Mouse (Mus musculus): ENCODE measurements at regions not wholly inside any gene's neighbourhood (a gene's known extent, or its start where the extent isn't known, plus 50 kb on each side); places are given as distances from the start of the nearest gene placed in this dataset.
"Not testable (repeated sequence)": the region's sequence is repeated elsewhere in the genome, so short reads cannot be mapped to it uniquely, and the experiment has no call there.

DNA sequence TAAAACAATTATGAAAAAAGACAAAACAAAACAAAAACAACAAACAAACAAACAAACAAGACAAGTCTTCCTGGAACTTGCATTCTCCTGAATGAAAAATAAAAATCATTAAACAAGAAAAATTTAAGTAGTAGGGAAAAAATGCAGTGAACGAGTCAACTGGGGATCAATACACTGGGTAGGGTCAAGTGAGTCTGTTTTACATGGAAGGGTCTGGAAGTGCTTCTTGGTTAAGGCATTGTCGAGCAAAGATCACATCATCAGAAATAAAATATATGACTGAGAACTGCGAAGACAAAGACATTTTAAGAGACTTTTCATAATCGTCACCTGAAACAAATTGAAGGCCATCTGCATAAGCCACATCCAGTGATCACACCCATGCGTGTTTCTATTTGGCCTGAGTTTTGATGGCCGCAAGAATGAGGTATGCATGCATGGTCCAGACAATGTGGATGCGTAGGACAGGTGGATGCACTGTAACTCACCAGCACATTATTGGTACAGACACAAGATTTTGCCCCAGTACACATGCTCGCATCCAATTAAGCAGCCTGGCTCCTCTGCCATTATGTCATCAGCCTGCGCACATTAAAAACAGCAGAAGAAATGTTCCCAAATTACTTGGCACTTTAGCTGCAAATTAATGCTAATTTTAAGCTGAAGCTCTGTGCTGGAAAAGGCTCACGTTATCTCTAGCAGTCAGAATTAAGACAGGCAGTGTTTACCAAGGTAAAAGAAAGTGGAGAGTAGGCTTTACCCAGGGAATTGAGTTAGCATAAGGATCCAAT lies 475.3 kb downstream of the Lmo7 start:
- WGBS = 84% methylated on average over 10 of the region's 10 CpGs
- DNase-seq = no peak
- Histone ChIP-seq H3K4me1 (ENCODE audit: control insufficient read depth, insufficient read depth, low read length) (no peaks in the 10 kb centered on the region), H3K4me3 (replicated peaks; ENCODE audit: extremely low read depth, low read depth, low read length) (no peak overlapping the region)
- TF ChIP-seq POLR2A (IDR thresholded peaks at IDR 0.05; ENCODE audit: borderline replicate concordance, extremely low read depth, low read depth, low read length) = no peak
- no peak for TF ChIP-seq CTCF (IDR thresholded peaks at IDR 0.05; ENCODE audit: insufficient read depth, low read length)

DNA sequence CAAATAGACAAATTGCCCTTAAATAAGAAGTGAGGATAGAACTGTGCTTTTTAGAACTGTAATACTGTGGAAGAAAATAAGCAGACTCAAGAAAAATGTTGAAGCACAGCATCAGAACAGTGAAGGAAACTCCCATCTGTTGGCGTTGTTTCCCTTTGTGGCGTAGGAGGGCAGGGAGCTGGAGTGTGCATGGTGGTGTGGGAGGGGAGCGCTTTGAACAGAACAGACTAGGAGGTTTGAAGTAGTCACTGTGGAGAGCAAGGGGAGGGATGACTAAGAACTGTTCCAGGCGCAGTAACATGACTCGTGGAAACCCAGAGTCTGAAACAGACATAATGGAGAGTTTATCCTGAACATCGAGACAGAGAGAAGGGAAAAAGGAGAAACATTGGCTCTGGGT lies 469.7 kb downstream of the Lmo7 start:
- TF ChIP-seq POLR2A (IDR thresholded peaks at IDR 0.05; ENCODE audit: borderline replicate concordance, extremely low read depth, low read depth, low read length) (no peak), CTCF (IDR thresholded peaks at IDR 0.05; ENCODE audit: insufficient read depth, low read length) (no peak)
- WGBS = 85% methylated on average over 6 of the region's 6 CpGs

DNA sequence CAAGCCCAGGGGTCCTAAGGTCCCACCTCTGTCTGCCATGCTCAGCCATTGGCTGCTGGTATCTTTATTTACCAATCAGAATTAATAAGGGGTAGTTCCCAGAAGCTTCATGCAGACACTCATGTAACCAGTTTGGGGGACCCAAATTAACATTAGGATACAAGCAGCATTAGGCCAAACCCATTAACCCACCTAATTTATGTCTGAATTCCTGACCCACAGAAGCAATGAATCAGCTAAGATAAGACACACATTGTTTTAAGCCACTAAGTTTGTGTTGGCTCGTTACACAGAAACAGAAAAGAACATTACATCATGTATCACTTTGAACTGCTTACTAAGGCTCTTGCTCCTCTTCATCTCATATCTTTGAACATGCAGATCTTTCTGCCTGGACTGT lies 461.0 kb downstream of the Lmo7 start:
- Histone ChIP-seq H3K4me3 (replicated peaks; ENCODE audit: extremely low read depth, low read depth, low read length) (no peak overlapping the region), H3K4me1 (ENCODE audit: control insufficient read depth, insufficient read depth, low read length) (no peaks in the 10 kb centered on the region)
- WGBS = 45% methylated on average over 1 of the region's 1 CpGs
- TF ChIP-seq CTCF (IDR thresholded peaks at IDR 0.05; ENCODE audit: insufficient read depth, low read length) = no peak
- no peak for TF ChIP-seq POLR2A (IDR thresholded peaks at IDR 0.05; ENCODE audit: borderline replicate concordance, extremely low read depth, low read depth, low read length)
- no peak for DNase-seq

More for the DNA sequence above, 469.7 kb downstream of the Lmo7 start:
- Histone ChIP-seq H3K4me1 (ENCODE audit: control insufficient read depth, insufficient read depth, low read length) (no peaks in the 10 kb centered on the region), H3K4me3 (replicated peaks; ENCODE audit: extremely low read depth, low read depth, low read length) (no peak overlapping the region)
- no peak for DNase-seq

DNA sequence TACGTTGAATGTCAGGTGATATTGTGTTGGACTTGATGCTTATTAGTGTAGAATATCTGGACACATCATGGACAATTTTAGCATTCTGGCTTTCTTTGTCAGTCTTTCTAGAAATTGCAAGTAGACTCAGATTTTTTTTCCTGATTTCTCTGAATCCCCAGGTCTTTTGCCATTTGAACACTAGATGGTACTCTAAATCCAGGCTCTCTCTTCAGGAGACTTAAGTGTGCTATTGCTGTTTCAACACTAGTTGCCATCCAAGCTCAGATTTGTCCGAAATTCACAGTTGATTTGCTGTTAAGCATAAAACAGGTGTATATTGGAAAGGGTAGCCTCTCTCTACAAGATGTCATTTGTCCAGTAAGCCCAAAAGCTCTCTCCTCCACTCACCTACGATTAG lies 451.5 kb downstream of the Lmo7 start:
- H3K4me3 ChIP-seq (replicated peaks; ENCODE audit: extremely low read depth, low read depth, low read length) = no peak overlapping the region
- TF ChIP-seq POLR2A (IDR thresholded peaks at IDR 0.05; ENCODE audit: borderline replicate concordance, extremely low read depth, low read depth, low read length) (no peak), CTCF (IDR thresholded peaks at IDR 0.05; ENCODE audit: insufficient read depth, low read length) (no peak)
- 74% methylated on average over 3 of the region's 3 CpGs for WGBS
- DNase-seq = no peak
- no peaks in the 10 kb centered on the region for H3K4me1 ChIP-seq (ENCODE audit: control insufficient read depth, insufficient read depth, low read length)

DNA sequence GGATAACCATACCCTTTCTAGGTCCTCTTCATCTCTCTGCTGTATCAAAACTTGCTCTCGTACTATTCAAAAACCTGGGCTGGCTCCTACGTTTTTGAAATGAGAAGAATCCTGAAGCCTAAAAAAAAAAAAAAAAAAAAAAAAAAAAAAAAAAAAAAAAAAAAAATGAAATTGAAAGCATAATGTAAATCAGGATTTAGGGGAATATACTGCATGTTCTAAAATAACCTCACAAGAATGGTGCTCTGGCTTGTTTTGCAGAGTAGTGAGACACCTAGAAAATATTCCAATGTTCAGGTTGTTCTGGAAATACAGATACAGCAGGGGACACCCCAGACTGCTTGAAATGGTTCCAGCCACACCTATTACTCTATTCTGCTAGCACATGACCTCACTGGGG lies 442.0 kb downstream of the Lmo7 start:
- 83% methylated on average over 2 of the region's 2 CpGs for WGBS
- H3K4me3 ChIP-seq (replicated peaks; ENCODE audit: extremely low read depth, low read depth, low read length) = no peak overlapping the region
- TF ChIP-seq CTCF (IDR thresholded peaks at IDR 0.05; ENCODE audit: insufficient read depth, low read length) (no peak), POLR2A (IDR thresholded peaks at IDR 0.05; ENCODE audit: borderline replicate concordance, extremely low read depth, low read depth, low read length) (no peak)
- DNase-seq = no peak
- H3K4me1 ChIP-seq (ENCODE audit: control insufficient read depth, insufficient read depth, low read length) = no peaks in the 10 kb centered on the region

DNA sequence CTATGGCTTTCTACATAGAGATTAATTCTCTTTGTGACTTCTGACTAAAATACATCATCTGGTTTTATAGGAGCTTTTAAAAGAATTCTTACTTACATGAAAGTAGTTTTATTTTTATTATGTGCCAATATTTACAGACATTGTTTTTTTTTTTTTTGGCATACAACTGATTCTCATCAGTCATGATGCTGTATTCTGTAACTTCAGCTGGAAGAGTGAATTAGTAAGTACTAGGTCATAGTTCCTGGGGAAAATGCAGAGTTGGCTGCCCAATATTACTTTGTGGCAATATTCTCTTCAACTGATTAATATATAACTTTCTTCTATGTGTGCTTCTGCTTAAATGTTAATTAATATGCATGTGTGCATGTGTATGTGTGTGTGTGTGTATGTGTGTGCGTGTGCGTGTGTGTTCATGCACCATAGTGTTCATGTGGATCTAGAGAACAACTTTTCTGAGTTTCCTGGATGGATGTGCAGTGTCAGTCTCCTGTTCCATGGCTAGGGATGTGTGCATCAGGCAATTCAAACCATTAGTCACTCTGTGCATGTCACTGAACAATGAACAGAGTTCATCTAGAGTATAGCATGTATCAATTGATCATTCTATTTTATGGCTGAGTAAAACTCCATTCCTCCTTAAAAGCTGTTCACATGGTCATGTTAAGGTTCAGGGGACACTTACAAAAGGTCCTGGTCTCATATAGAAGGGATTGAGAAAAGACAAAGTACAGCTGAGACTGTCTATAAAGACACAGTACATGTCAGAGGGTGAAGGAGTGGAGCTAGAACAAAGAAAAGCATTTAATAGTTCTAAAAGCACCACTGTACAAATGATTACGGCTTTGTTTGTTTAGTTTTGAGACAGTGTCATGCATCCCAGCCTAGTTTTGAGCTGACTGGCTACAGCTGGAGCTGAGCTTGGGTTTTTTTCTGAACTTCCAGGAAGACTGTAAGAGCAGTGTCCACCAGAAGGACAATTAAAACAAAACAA lies 431.8 kb downstream of the Lmo7 start:
- TF ChIP-seq CTCF (IDR thresholded peaks at IDR 0.05; ENCODE audit: insufficient read depth, low read length) (no peak), POLR2A (IDR thresholded peaks at IDR 0.05; ENCODE audit: borderline replicate concordance, extremely low read depth, low read depth, low read length) (no peak)
- WGBS = 64% methylated on average over 3 of the region's 3 CpGs
- Histone ChIP-seq H3K4me1 (ENCODE audit: control insufficient read depth, insufficient read depth, low read length) (no peaks in the 10 kb centered on the region), H3K4me3 (replicated peaks; ENCODE audit: extremely low read depth, low read depth, low read length) (no peak overlapping the region)
- DNase-seq = no peak

DNA sequence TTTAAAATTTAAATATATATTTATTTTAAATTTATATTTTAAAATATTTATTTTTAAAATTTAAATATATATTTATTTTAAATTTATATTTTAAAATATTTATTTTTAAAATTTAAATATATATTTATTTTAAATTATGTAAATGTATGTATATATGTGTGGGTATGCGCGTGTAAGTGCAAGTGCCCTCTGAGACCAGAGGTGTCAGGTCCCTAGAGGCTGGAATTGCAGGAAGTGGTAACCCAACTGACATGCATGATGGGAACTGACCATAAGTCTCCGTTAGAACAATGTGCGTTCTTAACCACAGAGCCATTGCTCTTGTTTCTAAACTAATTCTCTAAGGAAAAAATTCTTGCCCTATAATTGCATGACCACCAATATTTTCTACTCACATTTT lies 420.7 kb downstream of the Lmo7 start:
- H3K4me3 ChIP-seq (replicated peaks; ENCODE audit: extremely low read depth, low read depth, low read length); DNase-seq; H3K4me1 ChIP-seq (ENCODE audit: control insufficient read depth, insufficient read depth, low read length): not testable (repeated sequence)
- 88% methylated on average over 4 of the region's 4 CpGs for WGBS

DNA sequence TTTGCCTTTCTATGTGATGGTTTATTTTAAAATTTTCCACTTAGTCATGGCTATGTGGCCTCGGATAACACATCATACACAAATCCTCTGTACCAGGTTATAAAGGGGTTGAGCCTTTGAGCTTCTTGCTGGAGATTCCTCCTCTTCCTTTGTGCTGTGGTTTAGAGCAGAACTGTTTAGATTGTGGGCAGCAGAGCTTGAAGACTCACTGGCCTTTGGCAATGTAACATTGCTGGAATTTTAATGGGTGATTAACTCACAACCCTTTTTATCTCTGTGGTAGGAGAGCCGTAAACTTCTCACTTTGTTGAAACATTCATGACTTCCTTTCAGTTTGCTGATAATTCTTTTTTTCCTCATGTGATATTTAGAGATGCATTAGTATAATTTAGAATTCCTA lies 413.0 kb downstream of the Lmo7 start:
- DNase-seq = no peak
- H3K4me1 ChIP-seq (ENCODE audit: control insufficient read depth, insufficient read depth, low read length) = no peaks in the 10 kb centered on the region
- H3K4me3 ChIP-seq (replicated peaks; ENCODE audit: extremely low read depth, low read depth, low read length) = no peak overlapping the region
- TF ChIP-seq POLR2A (IDR thresholded peaks at IDR 0.05; ENCODE audit: borderline replicate concordance, extremely low read depth, low read depth, low read length) = no peak
- no peak for TF ChIP-seq CTCF (IDR thresholded peaks at IDR 0.05; ENCODE audit: insufficient read depth, low read length)
- WGBS = 46% methylated on average over 2 of the region's 2 CpGs

DNA sequence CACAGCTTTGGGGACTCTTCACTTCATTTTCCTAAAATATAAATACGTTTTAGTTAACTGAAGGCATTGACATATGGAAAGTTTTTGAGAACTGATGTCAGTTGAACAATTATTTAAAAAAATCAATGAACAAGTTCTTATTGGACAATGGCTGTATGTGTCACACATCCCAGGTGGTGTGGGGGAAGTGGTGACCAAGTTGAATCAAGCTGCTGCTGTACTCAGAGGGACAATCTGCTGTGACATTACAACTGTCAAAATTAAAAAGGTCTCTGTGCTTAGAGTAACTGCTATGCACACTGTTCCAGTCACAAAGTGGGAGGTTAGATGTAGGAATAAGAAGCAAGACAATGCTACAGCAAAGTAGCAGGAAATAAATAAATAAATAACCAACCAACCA lies 409.2 kb downstream of the Lmo7 start:
- no peak overlapping the region for H3K4me3 ChIP-seq (replicated peaks; ENCODE audit: extremely low read depth, low read depth, low read length)
- TF ChIP-seq CTCF (IDR thresholded peaks at IDR 0.05; ENCODE audit: insufficient read depth, low read length) (no peak), POLR2A (IDR thresholded peaks at IDR 0.05; ENCODE audit: borderline replicate concordance, extremely low read depth, low read depth, low read length) (no peak)
- no peaks in the 10 kb centered on the region for H3K4me1 ChIP-seq (ENCODE audit: control insufficient read depth, insufficient read depth, low read length)
- no peak for DNase-seq
- WGBS = 80% methylated on average over 1 of the region's 1 CpGs
